Mouse (Mus musculus): ENCODE measurements at regions not wholly inside any gene's neighbourhood (a gene's known extent, or its start where the extent isn't known, plus 50 kb on each side); places are given as distances from the start of the nearest gene placed in this dataset.
A peak's percentile ranks its signal among the peaks of the same experiment; 100 is the strongest.

GRCm38 (mm10) chr17:31739586-31739985 is 62.0 kb downstream of the Cryaa start:
- H3K4me1 ChIP-seq (ENCODE audit: control insufficient read depth in 1 of 2, insufficient read depth in 2 of 2) = peaks cover 8 to 41% of the 10 kb centered on the region in 2 experiments
- H3K9ac ChIP-seq (ENCODE audit: insufficient read depth, low read depth) = no peak overlapping the region
- no peak overlapping the region for H3K4me3 ChIP-seq (replicated peaks in 1 of 3; ENCODE audit: low read depth in 2 of 3, low read length in 2 of 3, poor library complexity in 1 of 3)
- H3K4me2 ChIP-seq (ENCODE audit: insufficient read depth, low read depth, poor library complexity, severe bottlenecking) = no peak overlapping the region
- no peaks in the 10 kb centered on the region for H3K27me3 ChIP-seq (replicated peaks)
- no peak overlapping the region for H3K27ac ChIP-seq (ENCODE audit: insufficient read depth, low read depth)
- DNase-seq (ENCODE audit: extremely low read depth) = no peak
- in situ Hi-C loops (cut with MboI; ENCODE audit: low pct_ligation_motif_present, low pct_unique_long_range_greater_than_20kb, low sequenced_read_pairs) (no loop called here), dilution Hi-C loops (cut with MboI; ENCODE audit: extremely low pct_ligation_motif_present, extremely low pct_unique_long_range_greater_than_20kb, low sequenced_read_pairs) (no loop called here)
- H3K79me2 ChIP-seq (replicated peaks; ENCODE audit: control insufficient read depth, extremely low read depth, insufficient read depth, poor library complexity, severe bottlenecking) = no peaks in the 10 kb centered on the region
- no peaks in the 10 kb centered on the region for H3K9me3 ChIP-seq (replicated peaks; ENCODE audit: low read length)
- H3K36me3 ChIP-seq (replicated peaks in 1 of 2; ENCODE audit: control insufficient read depth in 1 of 2, insufficient read depth in 1 of 2, low read length in 1 of 2) = no peaks in the 10 kb centered on the region
- TF ChIP-seq BHLHE40 (IDR thresholded peaks at IDR 0.05; ENCODE audit: low read depth, low read length) = peak; percentile 50; the same call in 1 of the 2 replicates
- TF ChIP-seq TCF12 (IDR thresholded peaks at IDR 0.05; ENCODE audit: low read depth, low read length) = peak; percentile 47; the same call in 1 of the 2 replicates
- TF ChIP-seq EP300 (IDR thresholded peaks at IDR 0.05; ENCODE audit: low read length) = 0 out of 2 replicates have a peak, but pooled peaks have one; percentile 23
- no peak for TF ChIP-seq USF2 (conservative IDR thresholded peaks at IDR 0.05; ENCODE audit: low read depth, low read length)

- H3K9ac ChIP-seq (ENCODE audit: insufficient read depth, low read depth) = no peak overlapping the region
- H3K4me3 ChIP-seq (replicated peaks in 1 of 3; ENCODE audit: low read depth in 2 of 3, low read length in 2 of 3, poor library complexity in 1 of 3) = no peak overlapping the region
- H3K9me3 ChIP-seq (replicated peaks; ENCODE audit: low read length) = no peaks in the 10 kb centered on the region
- in situ Hi-C loops (cut with MboI; ENCODE audit: low pct_ligation_motif_present, low pct_unique_long_range_greater_than_20kb, low sequenced_read_pairs) (no loop called here), dilution Hi-C loops (cut with MboI; ENCODE audit: extremely low pct_ligation_motif_present, extremely low pct_unique_long_range_greater_than_20kb, low sequenced_read_pairs) (no loop called here)
- no peaks in the 10 kb centered on the region for H3K27me3 ChIP-seq (replicated peaks)
- no peak for TF ChIP-seq JUND (conservative IDR thresholded peaks at IDR 0.05; ENCODE audit: low read depth, low read length)
- no peak for TF ChIP-seq MYC (IDR thresholded peaks at IDR 0.05; ENCODE audit: low read depth, low read length)
- no peak for TF ChIP-seq KAT2A (IDR thresholded peaks at IDR 0.05; ENCODE audit: insufficient replicate concordance, low read length)
- no peak for TF ChIP-seq USF2 (conservative IDR thresholded peaks at IDR 0.05; ENCODE audit: low read depth, low read length)
- TF ChIP-seq POLR2AphosphoS2 (IDR thresholded peaks at IDR 0.05; ENCODE audit: low read depth, low read length) = no peak
- H3K4me1 ChIP-seq (ENCODE audit: control insufficient read depth in 1 of 2, insufficient read depth in 2 of 2) = peaks cover 8 to 37% of the 10 kb centered on the region in 2 experiments; a peak in 3 of 4 replicates
- no peak for DNase-seq (ENCODE audit: extremely low read depth)
- no peaks in the 10 kb centered on the region for H3K79me2 ChIP-seq (replicated peaks; ENCODE audit: control insufficient read depth, extremely low read depth, insufficient read depth, poor library complexity, severe bottlenecking)
- no peak overlapping the region for H3K27ac ChIP-seq (ENCODE audit: insufficient read depth, low read depth)
- H3K4me2 ChIP-seq (ENCODE audit: insufficient read depth, low read depth, poor library complexity, severe bottlenecking) = no peak overlapping the region
- H3K36me3 ChIP-seq (replicated peaks in 1 of 2; ENCODE audit: control insufficient read depth in 1 of 2, insufficient read depth in 1 of 2, low read length in 1 of 2) = no peaks in the 10 kb centered on the region
Observed at GRCm38 (mm10) chr17:31740059-31740458, 62.5 kb downstream of the Cryaa start.

GRCm38 (mm10) chr17:31743656-31744055 is 66.0 kb downstream of the Cryaa start:
- in situ Hi-C loops (cut with MboI; ENCODE audit: low pct_ligation_motif_present, low pct_unique_long_range_greater_than_20kb, low sequenced_read_pairs) (no loop called here), dilution Hi-C loops (cut with MboI; ENCODE audit: extremely low pct_ligation_motif_present, extremely low pct_unique_long_range_greater_than_20kb, low sequenced_read_pairs) (no loop called here)
- Histone ChIP-seq H3K27ac (ENCODE audit: insufficient read depth, low read depth) (no peak overlapping the region), H3K4me3 (replicated peaks in 1 of 3; ENCODE audit: low read depth in 2 of 3, low read length in 2 of 3, poor library complexity in 1 of 3) (no peak overlapping the region), H3K27me3 (replicated peaks) (no peaks in the 10 kb centered on the region), H3K36me3 (replicated peaks in 1 of 2; ENCODE audit: control insufficient read depth in 1 of 2, insufficient read depth in 1 of 2, low read length in 1 of 2) (no peaks in the 10 kb centered on the region), H3K9ac (ENCODE audit: insufficient read depth, low read depth) (no peak overlapping the region), H3K79me2 (replicated peaks; ENCODE audit: control insufficient read depth, extremely low read depth, insufficient read depth, poor library complexity, severe bottlenecking) (no peaks in the 10 kb centered on the region), H3K4me1 (ENCODE audit: control insufficient read depth in 1 of 2, insufficient read depth in 2 of 2) (peaks cover 38 to 54% of the 10 kb centered on the region in 2 experiments), H3K4me2 (ENCODE audit: insufficient read depth, low read depth, poor library complexity, severe bottlenecking) (no peak overlapping the region), H3K9me3 (replicated peaks; ENCODE audit: low read length) (peaks cover 7% of the 10 kb centered on the region)
- DNase-seq (ENCODE audit: extremely low read depth) = no peak
- TF ChIP-seq CTCF (conservative IDR thresholded peaks at IDR 0.05 in 1 of 2, IDR thresholded peaks at IDR 0.05 in 1 of 2; ENCODE audit: low read depth in 2 of 2, low read length in 2 of 2) = no peak
- TF ChIP-seq MEF2A (IDR thresholded peaks at IDR 0.05; ENCODE audit: borderline replicate concordance, low read depth, low read length) = no peak
- TF ChIP-seq MXI1 (IDR thresholded peaks at IDR 0.05; ENCODE audit: low read depth, low read length) = no peak
- no peak for TF ChIP-seq MAZ (IDR thresholded peaks at IDR 0.05; ENCODE audit: low read depth, low read length)
- no peak for TF ChIP-seq KAT2A (IDR thresholded peaks at IDR 0.05; ENCODE audit: insufficient replicate concordance, low read length)
- no peak for TF ChIP-seq RAD21 (IDR thresholded peaks at IDR 0.05; ENCODE audit: low read depth, low read length)
- TF ChIP-seq NRF1 (IDR thresholded peaks at IDR 0.05; ENCODE audit: low read depth, low read length) = no peak
- no peak for TF ChIP-seq MAX (IDR thresholded peaks at IDR 0.05; ENCODE audit: low read length)
- no peak for TF ChIP-seq TCF12 (IDR thresholded peaks at IDR 0.05; ENCODE audit: low read depth, low read length)
- no peak for TF ChIP-seq HCFC1 (IDR thresholded peaks at IDR 0.05; ENCODE audit: low read depth, low read length)
- TF ChIP-seq EP300 (IDR thresholded peaks at IDR 0.05; ENCODE audit: low read length) = no peak
- no peak for TF ChIP-seq POLR2A (IDR thresholded peaks at IDR 0.05; ENCODE audit: low read depth, low read length)
- no peak for TF ChIP-seq POLR2AphosphoS2 (IDR thresholded peaks at IDR 0.05; ENCODE audit: low read depth, low read length)
- TF ChIP-seq JUND (conservative IDR thresholded peaks at IDR 0.05; ENCODE audit: low read depth, low read length) = no peak
